Mouse (Mus musculus) hindbrain, embryonic 16.5 days (tissue): Measurements from ENCODE around the gene Gpatch8. TPM values are rescaled to one million over a fixed set of nuclear protein-coding genes. Genes with fewer than 3 reads are reported as not detected.

ENCODE experiments used
- ATAC-seq: fragments of 200-750 bp; cut with Nextera tagmentation; 2 replicates; pipeline ENCODE4 v1.8.0; 2017; ENCODE audit warnings: moderate TSS enrichment, moderate library complexity
- H3K27ac ChIP-seq: fragments of 300-500 bp; sonication (generic); 2 replicates; pipeline ENCODE4 v1.5.1; 2014; ENCODE audit warnings: low read depth, mild to moderate bottlenecking, control low read depth, low read length, moderate library complexity
- H3K27me3 ChIP-seq: fragments of 300-500 bp; sonication (generic); replicated peaks from 2 replicates; pipeline ENCODE4 v1.6.1; 2014; ENCODE audit warnings: low read length; ENCODE audit not compliant: control insufficient read depth, insufficient read depth
- H3K36me3 ChIP-seq: fragments of 300-500 bp; sonication (generic); 2 replicates; pipeline ENCODE4 v1.6.1; 2014; ENCODE audit warnings: mild to moderate bottlenecking, low read length, moderate library complexity, mixed read lengths; ENCODE audit not compliant: control insufficient read depth, insufficient read depth
- H3K4me1 ChIP-seq: fragments of 300-500 bp; sonication (generic); 2 replicates; pipeline ENCODE4 v1.6.1; 2014; ENCODE audit warnings: low read depth, low read length; ENCODE audit not compliant: control insufficient read depth, insufficient read depth
- H3K4me2 ChIP-seq: fragments of 300-500 bp; sonication (generic); 2 replicates; pipeline ENCODE4 v1.6.1; 2014; ENCODE audit warnings: mild to moderate bottlenecking, low read length, control low read depth, moderate library complexity
- H3K4me3 ChIP-seq: fragments of 300-500 bp; sonication (generic); 2 replicates; pipeline ENCODE4 v1.5.1; 2014; ENCODE audit warnings: mild to moderate bottlenecking, low read length, control low read depth, moderate library complexity
- H3K9ac ChIP-seq: fragments of 300-500 bp; sonication (generic); 2 replicates; pipeline ENCODE4 v1.6.1; 2014; ENCODE audit warnings: low read depth, mild to moderate bottlenecking, control low read depth, low read length, moderate library complexity
- H3K9me3 ChIP-seq: fragments of 300-500 bp; sonication (generic); 2 replicates; pipeline ENCODE4 v1.6.1; 2014; ENCODE audit warnings: mild to moderate bottlenecking, low read length, moderate library complexity; ENCODE audit not compliant: control insufficient read depth
- WGBS: fragments of 180-500 bp; shearing (Covaris S2); extraction: QIAGEN DNeasy Blood & Tissue Kit; methylation state at CpG from one replicate; pipeline ENCODE4 v1.1.7; 2014; 5-methylcytosine and 5-hydroxymethylcytosine counted together
- polyA plus RNA-seq: library from polyadenylated mRNA; unstranded; fragments of >200 nt; fragmentation: Nextera tagmentation; extraction: Ambion mirVana; gene quantifications from 2 replicates; pipeline ENCODE4 v1.2.1, GENCODE M21; 2015

The Gpatch8 gene
- 52.9 and 60.5 TPM in 2 replicates for polyA plus RNA-seq

- H3K27me3 ChIP-seq, result no peaks in the 10 kb centered on the region
- H3K4me3 ChIP-seq, result peak within 1 kb of the TSS; percentile 99
- peak; percentile 98 for ATAC-seq
- H3K4me1 ChIP-seq, result peaks cover 19% of the 10 kb centered on the region
- under 1% methylated on average over 41 of the region's 55 CpGs for WGBS
- peak within 1 kb of the TSS; percentile 87 for H3K4me2 ChIP-seq
- H3K36me3 ChIP-seq, result no peaks in the 10 kb centered on the region
- no peaks in the 10 kb centered on the region for H3K9me3 ChIP-seq
- peak within 1 kb of the TSS; percentile 99 for H3K9ac ChIP-seq
- peak within 1 kb of the TSS; percentile 98 for H3K27ac ChIP-seq
These were observed at the start of gene Gpatch8 for GRCm38 (mm10) chr11:102556031-102556715. Gene Gpatch8 (minus strand): TSS chr11:102556392.

GRCm38 (mm10) chr11:102604777-102605552 lies 48.8 kb upstream of the Gpatch8 start:
- H3K4me2 ChIP-seq, result peak overlapping the region; percentile 89
- H3K9me3 ChIP-seq, result no peaks in the 10 kb centered on the region
- peak overlapping the region; percentile 74 for H3K4me3 ChIP-seq
- no peaks in the 10 kb centered on the region for H3K36me3 ChIP-seq
- H3K9ac ChIP-seq, result peak overlapping the region; percentile 75
- peaks cover 8% of the 10 kb centered on the region for H3K27me3 ChIP-seq
- H3K27ac ChIP-seq, result peak overlapping the region; percentile 89
- peak; percentile 38 for ATAC-seq
- peaks cover 19% of the 10 kb centered on the region for H3K4me1 ChIP-seq
- WGBS, result under 1% methylated on average over 67 of the region's 74 CpGs

GRCm38 (mm10) chr11:102604010-102604584 lies 47.9 kb upstream of the Gpatch8 start, which contains the start of gene Fzd2:
Gene Fzd2 (plus strand): TSS chr11:102604396.
- Histone ChIP-seq H3K4me3 (peak within 1 kb of the TSS; percentile 74), H3K27ac (peak within 1 kb of the TSS; percentile 89), H3K9ac (peak within 1 kb of the TSS; percentile 75), H3K4me1 (peaks cover 19% of the 10 kb centered on the region), H3K27me3 (peaks cover 8% of the 10 kb centered on the region), H3K4me2 (peak within 1 kb of the TSS; percentile 89), H3K36me3 (no peaks in the 10 kb centered on the region), H3K9me3 (no peaks in the 10 kb centered on the region)
- peak; percentile 94 for ATAC-seq
- under 1% methylated on average over 28 of the region's 31 CpGs for WGBS

GRCm38 (mm10) chr11:102603496-102603850 lies 47.3 kb upstream of the Gpatch8 start:
- peak; percentile 55 for ATAC-seq
- H3K36me3 ChIP-seq, result no peaks in the 10 kb centered on the region
- H3K9ac ChIP-seq, result peak overlapping the region; percentile 63
- H3K4me3 ChIP-seq, result peak overlapping the region; percentile 74
- H3K9me3 ChIP-seq, result no peaks in the 10 kb centered on the region
- H3K4me2 ChIP-seq, result peak overlapping the region; percentile 89
- H3K27me3 ChIP-seq, result peaks cover 8% of the 10 kb centered on the region; the same call in 1 of the 2 replicates
- peaks cover 19% of the 10 kb centered on the region for H3K4me1 ChIP-seq
- under 1% methylated on average over 10 of the region's 10 CpGs for WGBS
- peak overlapping the region; percentile 84 for H3K27ac ChIP-seq

- Histone ChIP-seq H3K27me3 (peaks cover 7% of the 10 kb centered on the region; the same call in 1 of the 2 replicates), H3K27ac (peak overlapping the region; percentile 84), H3K4me1 (peaks cover 19% of the 10 kb centered on the region), H3K4me2 (peak overlapping the region; percentile 89), H3K9me3 (no peaks in the 10 kb centered on the region), H3K9ac (peak overlapping the region; percentile 63), H3K36me3 (no peaks in the 10 kb centered on the region), H3K4me3 (peak overlapping the region; percentile 74)
- ATAC-seq, result no peak
- 3% methylated on average over 13 of the region's 13 CpGs for WGBS
These were observed 46.8 kb upstream of the Gpatch8 start for GRCm38 (mm10) chr11:102602816-102603495.

- Histone ChIP-seq H3K9me3 (no peaks in the 10 kb centered on the region), H3K27ac (no peak overlapping the region), H3K4me1 (peaks cover 6% of the 10 kb centered on the region; the same call in 1 of the 2 replicates), H3K4me2 (no peak overlapping the region), H3K27me3 (peaks cover 4% of the 10 kb centered on the region; the same call in 1 of the 2 replicates), H3K4me3 (no peak overlapping the region), H3K9ac (no peak overlapping the region), H3K36me3 (no peaks in the 10 kb centered on the region)
- WGBS, result 89% methylated on average over 3 of the region's 3 CpGs
- ATAC-seq, result no peak
These were observed 43.7 kb upstream of the Gpatch8 start for GRCm38 (mm10) chr11:102599912-102600311.

GRCm38 (mm10) chr11:102595341-102595820 lies 39.2 kb upstream of the Gpatch8 start:
- Histone ChIP-seq H3K9me3 (no peaks in the 10 kb centered on the region), H3K4me3 (no peak overlapping the region), H3K36me3 (no peaks in the 10 kb centered on the region), H3K27me3 (no peaks in the 10 kb centered on the region), H3K4me1 (no peaks in the 10 kb centered on the region), H3K4me2 (no peak overlapping the region), H3K27ac (no peak overlapping the region), H3K9ac (no peak overlapping the region)
- no peak for ATAC-seq
- 9% methylated on average over 4 of the region's 4 CpGs for WGBS

GRCm38 (mm10) chr11:102587554-102587953 lies 31.4 kb upstream of the Gpatch8 start:
- Histone ChIP-seq H3K27ac (no peak overlapping the region), H3K4me2 (no peak overlapping the region), H3K4me3 (no peak overlapping the region), H3K36me3 (no peaks in the 10 kb centered on the region), H3K4me1 (no peaks in the 10 kb centered on the region), H3K27me3 (no peaks in the 10 kb centered on the region; the same call in 1 of the 2 replicates), H3K9ac (no peak overlapping the region), H3K9me3 (no peaks in the 10 kb centered on the region)
- 80% methylated on average over 3 of the region's 3 CpGs for WGBS
- ATAC-seq, result no peak
